Mouse (Mus musculus): Measurements from ENCODE around the gene Gm17555.

DNA sequence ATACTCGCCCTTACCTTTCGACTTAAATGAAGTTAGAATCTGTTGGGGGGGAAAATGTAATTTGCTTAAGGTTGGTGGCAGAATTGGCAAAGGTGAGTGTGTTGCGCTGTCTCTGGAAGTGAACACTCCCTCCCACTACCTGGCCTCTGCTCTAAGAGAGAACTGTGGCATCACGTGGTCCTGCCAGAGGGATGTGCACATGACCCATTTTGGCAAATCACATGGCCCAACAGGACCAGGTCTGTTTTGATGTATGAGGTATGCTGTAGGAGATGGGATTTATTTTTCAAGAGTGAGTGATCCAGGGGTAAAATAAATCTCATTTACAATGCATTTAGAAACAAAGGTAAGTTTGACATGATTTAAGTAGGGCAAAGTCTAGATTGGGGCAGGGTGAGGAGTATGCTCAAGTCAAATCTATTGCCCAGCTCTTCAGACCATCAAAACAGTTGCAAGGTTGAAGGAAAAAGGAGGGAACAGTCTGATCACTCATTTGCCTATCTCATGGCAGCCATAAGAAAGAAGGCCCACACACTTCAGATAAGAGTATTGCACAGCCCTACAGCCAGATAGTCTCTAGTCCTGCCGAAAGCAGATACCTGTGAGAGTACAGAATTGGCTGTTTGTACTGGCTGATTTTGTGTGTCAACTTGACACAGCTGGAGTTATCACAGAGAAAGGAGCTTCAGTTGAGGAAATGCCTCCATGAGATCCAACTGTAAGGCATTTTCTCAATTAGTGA, 49.5 kb upstream of the Gm17555 start:
- no peak for TF ChIP-seq POLR2A (IDR thresholded peaks at IDR 0.05; ENCODE audit: insufficient read depth, low read depth, low read length)
- no peak for TF ChIP-seq CTCF (IDR thresholded peaks at IDR 0.05; ENCODE audit: insufficient read depth, low read depth, low read length)
